Mouse (Mus musculus) kidney, postnatal 25 days (tissue): ENCODE measurements around the gene Polg2.
A peak's percentile ranks its signal among the peaks of the same experiment; 100 is the strongest.
"Not testable (repeated sequence)": the region's sequence is repeated elsewhere in the genome, so short reads cannot be mapped to it uniquely, and the experiment has no call there.

Experiments
- DNase-seq, 2 experiments: peaks; one replicate each; pipeline ENCODE4 v3.0.0; 2021; ENCODE audit warnings: mixed read lengths in 2 of 2

Gene Polg2

DNA sequence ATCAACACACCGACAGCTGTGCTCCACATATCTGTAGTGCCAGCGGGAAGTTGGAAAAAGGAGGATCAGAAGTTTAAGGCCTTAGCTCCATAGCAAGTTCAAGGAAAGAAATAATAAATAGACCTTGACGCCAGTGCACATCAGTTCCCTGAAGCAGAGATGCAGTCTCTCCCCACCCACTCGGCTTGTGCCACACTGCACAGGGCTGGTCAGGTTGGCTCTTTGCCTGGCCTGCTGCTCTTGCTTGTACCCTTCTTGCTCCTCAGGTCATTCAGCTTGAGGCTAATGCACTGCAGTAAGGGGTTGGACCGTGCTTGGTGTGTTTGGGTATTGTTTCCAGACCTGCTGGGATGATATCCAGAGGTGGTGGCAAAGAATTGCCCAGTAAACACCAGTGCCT lies 18.8 kb downstream of the Polg2 start:
- no peak for DNase-seq

DNA sequence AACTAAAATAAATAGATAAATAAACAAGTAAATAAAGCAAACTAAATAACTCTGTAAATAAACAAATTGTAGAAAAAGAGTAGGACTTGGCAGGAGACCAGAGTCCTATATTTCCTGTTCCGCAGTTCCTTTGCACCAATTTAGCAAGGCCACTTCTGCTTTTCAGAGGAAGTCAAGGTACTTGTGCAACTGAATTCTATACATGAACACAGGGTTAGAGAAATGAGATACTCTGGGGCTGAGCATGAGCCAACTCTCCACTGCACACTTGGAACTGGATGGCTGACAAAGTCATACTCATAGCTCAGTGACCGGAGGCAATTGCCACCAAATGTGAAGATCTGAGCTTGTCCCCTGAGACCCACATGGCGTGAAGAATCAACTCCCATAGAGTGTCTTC lies 20.3 kb downstream of the Polg2 start:
- DNase-seq: no peak

DNA sequence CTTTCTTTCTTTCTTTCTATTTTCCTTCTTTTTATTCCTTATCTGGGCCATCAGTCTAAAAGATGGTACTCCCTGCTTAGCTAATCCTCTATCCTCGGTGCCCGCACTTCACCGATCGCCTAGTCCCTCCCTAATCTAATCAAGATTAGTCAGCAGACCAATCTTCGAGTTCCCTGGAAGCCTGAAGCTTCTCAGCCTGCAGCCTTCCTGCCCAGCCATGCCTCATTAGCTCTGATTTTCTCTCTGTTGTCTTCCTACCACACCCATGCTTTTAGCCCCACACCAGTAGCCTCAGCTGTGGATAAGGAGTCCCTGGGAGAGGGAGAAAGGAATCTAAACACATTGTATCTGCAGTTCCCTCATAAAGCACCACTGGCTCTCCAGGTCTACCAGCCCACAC lies 23.8 kb downstream of the Polg2 start:
- no peak for DNase-seq

DNA sequence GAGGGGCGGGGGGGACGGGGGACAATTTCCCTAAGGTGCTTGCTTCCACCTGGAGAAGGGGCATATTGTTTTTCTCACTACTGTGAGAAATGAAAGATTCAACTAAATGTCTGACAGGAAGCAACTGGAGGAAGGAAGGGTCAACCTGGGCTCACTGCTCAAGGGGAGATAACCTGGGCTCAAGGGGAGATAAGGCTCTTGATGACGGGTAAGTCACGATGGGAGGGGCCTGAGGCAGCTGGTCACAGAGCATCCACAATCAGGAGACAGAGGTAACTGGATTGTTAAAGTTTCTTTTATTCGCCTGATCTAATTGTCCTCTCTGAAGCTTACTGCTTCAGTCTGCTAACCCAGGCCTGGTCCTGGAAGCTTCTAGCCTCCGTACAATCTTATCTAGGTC lies 26.0 kb downstream of the Polg2 start:
- no peak for DNase-seq

DNA sequence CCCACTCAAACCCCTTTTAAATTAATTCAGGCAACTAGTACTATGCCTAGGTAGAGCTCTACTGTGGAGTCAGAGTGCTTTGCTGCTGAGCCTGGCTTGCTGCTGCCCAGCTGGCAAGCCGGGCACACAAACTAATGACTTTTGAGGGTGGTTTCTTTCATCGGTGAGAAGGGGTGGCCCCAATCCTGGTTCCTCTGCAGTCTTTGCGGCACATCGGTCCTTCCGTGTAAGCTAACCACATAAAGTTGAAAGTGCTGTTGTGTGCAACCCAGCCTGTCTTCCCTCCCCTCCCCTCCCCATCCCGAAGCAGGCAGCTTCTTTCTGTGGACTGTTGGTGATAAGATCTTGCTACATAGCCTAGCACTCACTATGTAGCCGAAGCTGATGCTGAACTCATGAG lies 27.2 kb downstream of the Polg2 start:
- no peak for DNase-seq

DNA sequence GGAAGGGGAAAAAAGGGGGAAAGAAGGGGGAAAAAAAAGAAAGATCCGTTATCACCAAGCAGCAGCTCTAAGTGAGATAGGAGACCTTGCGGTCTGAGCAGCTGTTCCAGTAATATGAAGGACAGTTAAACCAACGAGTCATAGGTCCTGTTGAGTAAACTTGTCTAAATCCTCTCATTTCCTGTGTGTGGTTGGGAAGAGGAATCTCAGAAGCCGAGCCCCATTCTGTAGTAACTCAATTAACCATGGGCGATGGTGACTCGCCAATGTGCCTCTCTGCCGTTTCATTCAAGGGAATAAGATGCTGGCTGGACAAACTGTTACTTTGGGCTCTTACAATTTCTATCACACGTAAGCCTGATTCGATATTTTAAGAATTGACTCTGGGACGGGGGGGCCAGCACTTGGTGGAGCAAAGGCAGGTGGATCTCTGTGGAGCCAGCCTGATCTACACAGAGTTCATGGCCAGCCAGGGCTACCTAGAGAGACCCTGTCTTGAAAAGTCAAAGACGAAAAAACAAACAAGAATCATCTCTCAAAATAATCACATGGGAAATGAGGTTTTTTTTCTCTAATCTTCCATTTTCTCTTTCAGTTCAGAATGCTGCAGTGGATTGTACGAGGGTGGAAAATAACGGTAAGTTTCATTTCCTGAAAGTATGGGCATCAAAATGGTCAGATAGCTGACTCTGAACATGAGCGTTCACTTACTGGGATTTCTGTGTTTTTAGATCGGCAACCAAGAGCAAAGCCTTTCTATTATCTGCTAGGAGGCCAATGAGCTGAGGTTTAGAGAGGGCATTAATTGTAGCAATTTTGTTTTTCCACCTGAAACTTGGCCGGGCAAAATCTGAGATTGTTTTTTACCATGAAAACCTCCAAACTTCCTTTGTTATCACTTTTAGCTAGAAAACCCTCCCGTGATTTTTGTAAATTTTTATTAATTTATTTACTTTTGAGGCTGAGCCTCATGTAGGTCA lies 28.0 kb downstream of the Polg2 start, which contains the start of gene Milr1:
Gene Milr1, plus strand, starts transcription at position 188 of the 980 bp plus-strand sequence.
- no peak for DNase-seq

DNA sequence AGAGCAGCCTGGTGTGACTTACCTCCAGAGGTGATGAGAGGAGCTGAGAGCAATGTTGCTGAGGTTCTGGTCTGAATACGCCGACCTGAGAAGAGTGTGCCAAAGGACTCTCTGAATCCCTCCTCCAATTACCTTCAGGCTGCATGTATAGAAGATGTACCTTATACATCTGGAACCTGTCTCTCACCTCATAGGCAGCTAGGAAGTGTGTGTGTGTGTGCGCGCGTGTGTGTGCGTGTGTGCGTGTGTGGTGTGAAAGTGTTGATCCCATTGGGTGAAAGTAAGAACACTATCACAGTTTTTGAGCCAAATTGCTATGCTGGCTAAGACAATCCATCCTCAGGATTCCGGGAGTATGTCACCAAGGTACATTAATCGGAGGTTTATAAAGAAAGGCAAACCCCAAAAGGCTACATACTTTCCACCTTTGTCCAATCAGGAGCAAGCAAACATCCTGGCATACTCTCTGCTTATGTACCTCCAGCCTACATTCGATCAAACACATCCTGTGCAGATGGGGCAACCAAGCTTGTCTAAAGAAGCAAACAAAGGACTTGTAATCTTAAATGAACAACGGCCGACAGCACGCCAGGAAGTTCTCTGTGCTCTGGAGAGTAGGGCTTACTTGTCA lies 29.1 kb downstream of the Polg2 start, which contains the start of gene Pecam1:
Gene Pecam1, minus strand, starts transcription at position 508 of the 631 bp plus-strand sequence.
- DNase-seq: no peak

DNA sequence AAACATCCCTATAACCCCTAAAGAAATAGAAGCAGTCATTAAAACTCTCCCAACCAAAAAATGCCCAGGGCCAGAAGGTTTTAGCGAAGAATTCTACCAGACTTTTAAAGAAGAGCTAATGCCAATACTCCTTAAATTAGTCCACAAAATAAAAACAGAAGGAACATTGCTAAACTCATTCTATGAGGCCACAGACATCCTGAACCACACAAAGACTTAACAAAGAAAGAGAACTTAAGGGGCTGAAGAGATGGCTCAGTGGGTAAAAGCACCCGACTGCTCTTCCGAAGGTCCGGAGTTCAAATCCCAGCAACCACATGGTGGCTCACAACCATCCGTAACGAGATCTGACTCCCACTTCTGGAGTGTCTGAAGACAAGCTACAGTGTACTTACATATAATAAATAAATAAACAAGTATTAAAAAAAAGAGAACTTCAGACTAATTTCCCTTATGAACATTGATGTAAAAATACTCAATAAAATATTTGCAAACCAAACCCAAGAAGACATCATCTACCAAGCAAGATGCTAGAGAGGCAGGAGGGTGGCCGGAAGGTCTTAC lies 29.7 kb downstream of the Polg2 start:
- not testable (repeated sequence) for DNase-seq

DNA sequence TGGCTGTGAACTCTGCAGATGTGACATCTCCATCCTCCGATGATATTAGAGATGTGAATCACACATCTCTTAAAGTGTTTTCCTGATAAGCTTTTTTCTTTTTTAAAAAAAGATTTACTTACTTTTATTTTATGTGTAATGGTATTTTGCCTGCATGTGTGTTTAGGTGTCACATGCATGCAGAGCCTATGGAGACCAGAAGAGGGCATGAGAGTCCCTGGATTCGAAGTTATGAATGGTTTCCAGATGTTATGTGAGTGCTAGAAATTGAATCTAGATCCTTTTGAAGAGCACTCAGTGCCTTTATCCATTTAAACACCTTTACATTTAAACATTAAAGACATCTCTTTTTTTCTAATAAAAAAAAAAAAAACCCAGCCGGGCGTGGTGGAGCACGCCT lies 34.4 kb downstream of the Polg2 start:
- DNase-seq: no peak

DNA sequence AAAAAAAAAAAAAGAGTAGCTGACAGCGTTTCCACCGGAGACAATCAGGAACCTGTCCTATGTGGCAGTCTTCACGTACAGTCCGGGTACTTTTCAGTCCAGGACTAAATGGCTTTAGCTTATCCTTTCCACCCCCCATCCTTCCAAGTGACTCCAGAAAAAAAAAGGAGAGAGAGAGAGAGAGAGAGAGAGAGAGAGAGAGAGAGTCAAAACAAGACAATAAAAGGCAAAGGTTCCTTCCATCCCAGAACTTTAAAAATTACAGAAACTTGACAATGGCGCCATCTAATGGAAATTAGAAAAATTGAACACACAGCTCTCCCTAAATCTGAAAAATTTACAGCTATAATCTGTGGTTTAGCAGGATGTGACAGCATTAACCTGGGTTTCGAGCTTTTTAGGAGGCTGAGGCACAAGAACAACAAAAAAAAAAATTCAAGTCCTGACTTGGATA lies 36.9 kb downstream of the Polg2 start:
- DNase-seq: no peak

DNA sequence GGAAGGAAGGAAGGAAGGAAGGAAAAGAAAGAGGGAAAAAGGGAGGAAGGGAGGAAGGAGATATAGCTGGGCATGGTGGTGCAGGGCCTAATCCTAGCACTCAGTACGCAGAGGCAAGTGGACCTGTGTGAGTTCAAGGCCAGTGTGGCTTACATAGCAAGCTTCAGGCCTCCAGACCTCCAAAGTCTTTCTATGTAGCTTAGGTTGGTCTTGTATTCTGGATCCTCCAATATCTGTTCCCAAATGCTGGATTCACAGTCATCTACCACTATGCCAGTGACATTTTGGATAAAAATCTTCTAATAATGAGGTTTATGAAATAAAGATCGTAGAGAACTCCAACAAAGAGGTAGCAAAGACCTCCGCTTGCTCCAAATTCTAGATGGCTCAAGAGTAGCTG lies 37.5 kb downstream of the Polg2 start:
- DNase-seq: no peak

DNA sequence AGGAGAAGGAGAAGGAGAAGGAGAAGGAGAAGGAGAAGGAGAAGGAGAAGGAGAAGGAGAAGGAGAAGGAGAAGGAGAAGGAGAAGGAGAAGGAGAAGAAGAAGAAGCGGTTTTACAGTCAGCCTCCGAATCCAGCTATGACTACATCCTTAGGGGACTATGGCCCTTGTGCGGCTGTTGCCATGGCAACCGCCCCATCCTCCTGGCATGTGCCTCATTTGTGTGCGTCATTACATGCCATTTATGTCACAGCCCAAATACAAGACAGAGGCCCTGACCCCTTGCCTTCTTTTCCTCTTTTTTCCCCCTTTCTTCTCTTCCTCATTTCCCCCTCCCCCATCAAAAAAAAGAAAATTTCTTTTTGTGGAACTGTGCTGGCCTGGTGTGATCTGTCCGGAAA lies 38.1 kb downstream of the Polg2 start:
- no peak for DNase-seq

DNA sequence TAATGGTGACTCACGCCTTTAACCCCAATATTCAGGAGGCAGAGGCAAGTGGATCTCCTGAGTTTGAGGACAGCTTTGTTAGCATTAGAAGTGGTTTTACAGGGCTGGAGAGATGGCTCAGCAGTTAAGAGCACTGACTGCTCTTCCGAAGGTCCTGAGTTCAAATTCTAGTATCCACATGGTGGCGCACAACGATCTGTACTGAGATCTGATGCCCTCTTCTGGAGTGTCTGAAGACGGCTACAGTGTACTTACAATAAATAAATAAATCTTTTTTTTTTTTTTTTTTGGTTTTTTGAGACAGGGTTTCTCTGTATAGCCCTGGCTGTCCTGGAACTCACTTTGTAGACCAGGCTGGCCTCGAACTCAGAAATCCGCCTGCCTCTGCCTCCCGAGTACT lies 38.6 kb downstream of the Polg2 start:
- not testable (repeated sequence) for DNase-seq

DNA sequence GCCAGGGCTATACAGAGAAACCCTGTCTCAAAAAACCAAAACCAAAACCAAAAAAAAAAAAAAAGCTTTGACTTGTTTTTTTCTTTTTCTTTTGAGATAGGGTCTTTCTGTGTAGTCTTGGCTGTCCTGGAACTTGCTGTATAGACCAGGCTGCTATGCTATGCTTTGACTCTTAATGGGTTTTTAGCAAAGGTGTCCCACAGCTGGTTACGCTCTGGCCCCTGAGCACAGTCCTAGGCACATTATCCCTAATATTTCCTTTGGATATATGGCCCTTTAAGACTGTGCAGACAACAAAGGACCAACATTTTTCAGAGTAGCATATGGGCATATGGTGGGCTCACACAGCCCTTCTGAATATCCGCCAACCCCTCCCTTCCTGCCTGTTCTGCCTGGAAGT lies 40.2 kb downstream of the Polg2 start:
- DNase-seq: no peak

DNA sequence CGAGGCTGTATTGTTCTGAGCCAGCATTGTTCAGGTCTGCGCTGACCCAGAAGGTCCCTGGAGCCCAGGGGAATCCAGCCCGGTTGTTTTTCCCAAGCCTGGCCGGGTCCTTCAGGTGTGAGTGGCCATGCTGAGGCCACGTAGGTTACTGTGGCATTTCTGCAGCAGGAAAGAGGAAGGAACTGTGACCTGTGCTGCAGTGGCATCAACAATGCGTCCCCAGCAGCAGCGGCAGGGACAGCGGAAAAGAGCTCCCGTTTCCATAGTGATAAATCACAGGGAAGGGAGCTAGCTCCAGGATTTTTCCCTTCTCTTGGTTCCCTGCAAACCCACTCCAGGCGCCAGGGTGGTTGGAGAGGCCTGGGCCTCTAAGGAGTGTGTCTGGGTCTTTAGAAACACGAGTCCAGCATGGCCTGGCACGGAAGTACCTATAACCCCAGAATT lies 42.1 kb downstream of the Polg2 start:
- DNase-seq: peak; percentile 51 to 80

DNA sequence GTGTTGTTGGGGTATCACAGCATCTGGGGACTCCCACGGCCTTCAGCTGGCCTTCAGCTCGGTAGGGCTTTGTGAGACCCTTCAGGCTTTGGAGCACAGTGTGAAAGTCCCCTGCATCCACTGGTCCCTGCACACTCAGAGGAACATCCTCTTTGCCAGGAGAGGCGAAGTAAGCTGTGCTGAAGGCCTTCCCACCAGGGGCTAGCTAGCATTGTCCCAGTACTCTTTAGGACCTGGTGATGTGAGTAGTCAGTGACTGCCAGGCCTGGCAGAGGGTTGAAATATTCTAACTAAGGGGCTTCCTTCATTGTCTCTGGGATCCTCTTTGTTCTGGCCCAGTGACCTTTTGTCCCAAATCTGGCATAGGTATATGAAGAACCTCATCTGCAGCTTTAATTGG lies 42.7 kb downstream of the Polg2 start:
- no peak for DNase-seq

DNA sequence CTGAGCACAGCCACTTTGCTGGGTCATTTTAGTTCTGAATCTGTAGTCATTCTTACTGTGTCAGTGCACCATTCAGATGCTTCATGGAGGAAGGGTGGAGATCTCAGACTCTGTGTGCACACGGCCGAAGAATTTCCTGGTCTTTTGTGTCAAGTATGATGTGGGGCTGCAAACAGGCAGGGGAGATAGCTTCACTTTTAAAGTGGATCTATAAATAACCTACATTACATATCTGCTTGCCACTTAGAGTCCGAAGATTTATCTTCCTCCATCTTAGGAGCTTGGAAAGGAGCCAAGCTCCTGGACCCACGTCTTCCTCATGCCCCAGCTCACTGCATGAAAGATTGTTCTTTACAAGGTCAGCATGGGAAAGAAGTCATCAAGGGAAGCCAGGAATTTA lies 48.6 kb downstream of the Polg2 start:
- DNase-seq: peak in 1 of 2 experiments; percentile 51

DNA sequence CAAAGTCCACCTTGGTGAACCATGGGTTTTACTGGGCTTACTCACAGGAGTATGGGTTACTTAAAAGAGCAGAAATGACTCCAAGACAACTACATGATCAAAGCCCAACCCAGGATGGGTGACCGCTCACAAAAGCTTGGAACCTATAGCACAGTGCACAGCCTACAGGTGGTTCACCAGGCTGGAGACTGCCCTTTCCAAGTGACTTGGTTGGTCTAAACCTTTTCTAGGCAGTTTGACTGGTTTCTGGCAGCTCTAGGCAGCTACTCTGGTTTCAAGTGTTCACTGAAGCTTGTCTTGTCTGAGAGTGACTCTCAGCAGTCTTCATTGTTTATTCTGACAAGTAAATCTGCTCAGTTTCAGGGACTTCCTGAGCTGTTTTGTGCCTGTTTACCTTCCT lies 49.7 kb downstream of the Polg2 start:
- no peak for DNase-seq

DNA sequence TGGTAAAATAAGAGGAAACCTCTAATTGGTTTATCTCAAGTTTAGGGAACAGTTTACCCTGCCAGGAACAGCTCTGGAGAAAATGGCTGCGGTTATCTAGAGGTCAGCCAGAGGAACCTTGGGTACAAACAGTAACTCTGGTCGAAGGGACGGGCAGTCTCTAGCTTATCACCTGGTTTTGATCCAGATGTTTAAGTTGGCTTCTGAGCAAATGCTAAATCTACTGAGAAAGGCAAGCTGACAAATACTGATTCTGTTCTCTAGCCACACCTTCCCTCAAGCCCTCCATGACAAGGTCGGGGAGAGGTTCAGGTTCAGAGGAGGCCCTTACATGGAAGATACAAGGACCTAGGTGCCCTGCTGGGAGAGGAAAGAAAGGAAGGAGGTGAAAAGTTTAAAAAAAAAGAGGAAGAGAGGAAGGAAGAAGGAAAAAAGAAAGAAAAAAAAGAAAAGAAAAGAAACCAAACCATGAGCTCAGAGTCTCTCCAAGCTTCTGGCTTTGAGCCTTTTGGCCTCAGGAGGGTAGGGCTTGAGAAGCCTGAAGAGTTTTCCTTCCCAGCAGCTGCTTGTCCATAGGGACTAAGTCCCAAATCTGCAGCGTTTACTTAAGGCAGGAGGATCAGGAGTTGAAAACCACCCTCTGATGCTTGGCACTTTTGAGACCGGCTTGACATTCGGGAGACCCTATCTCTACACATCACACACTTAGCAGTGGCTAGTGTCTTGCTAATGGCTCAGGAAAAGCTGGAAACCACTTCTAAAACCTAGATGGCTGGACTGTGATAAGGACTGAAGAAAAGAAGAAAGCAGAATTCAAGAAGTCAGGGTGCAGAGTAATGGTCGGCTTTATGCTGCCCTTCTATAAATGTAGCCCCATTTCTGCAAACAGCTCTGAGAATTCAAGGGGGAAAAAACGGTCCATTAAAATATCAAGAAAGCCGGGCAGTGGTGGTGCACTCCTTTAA lies 50.7 kb downstream of the Polg2 start:
- DNase-seq: no peak

DNA sequence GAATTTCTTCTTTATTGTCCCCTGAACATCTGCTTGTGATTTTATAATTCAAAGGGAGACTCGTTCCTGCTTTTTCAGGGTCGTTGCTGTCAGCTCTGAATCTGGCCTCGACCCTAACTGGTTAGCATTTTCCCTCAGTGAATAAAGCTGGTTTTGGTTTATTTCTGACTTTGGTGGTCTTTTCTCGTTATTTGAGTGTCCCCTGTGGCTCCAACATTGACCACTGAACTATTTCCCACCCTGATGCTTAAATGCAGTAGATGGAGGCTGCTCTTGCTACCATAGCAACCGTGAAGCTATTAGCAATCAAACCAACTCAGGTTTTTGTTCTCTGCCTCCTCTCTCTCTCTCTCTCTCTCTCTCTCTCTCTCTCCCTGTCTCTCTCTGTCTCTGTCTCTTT lies 51.4 kb downstream of the Polg2 start:
- DNase-seq: no peak

DNA sequence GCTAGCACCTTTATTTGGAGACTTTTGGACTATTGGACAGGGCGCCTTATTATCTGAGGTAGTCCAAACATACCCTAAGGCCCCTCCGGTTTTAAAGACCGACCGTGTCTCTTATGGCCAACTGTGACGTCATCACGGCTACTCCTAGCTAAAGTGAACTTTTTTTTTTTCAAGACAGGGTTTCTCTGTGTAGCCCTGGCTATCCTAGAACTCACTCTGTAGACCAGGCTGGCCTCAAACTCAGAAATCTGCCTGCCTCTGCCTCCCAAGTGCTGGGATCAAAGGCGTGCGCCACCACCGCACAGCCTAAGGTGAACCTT lies 54.5 kb downstream of the Polg2 start:
- DNase-seq: not testable (repeated sequence)

DNA sequence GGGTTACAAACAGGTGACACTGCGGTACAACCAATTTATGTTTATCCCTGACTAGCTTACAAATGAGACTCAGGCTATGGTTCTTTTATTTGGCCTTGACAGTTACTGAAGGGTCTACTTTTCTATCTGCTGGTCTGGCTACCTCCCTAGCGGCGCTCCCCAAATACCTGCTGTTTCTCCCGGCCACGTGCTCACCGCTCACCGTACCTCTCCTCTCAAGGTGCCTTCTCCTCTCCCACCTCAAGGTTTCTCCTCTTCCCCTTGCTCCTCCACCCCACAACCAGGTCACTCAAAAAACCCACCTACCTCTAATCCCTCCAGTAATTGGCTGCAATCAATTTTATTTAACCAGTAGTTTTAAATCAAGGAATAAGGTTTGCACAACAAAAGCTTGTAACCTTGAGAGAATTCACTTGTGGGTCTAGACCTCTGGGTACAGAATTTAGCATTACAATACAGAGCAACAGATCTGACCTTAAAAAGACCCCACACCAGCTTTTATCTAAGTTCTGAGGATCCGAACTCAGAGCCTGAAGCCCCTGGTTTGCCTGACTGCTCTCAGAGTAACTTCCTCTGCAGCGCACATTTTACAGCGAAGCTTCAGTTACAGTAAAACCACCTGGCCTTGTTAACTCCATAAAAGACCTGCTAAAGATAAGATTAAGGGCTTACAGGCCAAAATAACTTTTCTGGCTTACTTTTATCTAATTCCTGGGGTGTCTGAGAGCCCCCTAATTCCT lies 55.0 kb downstream of the Polg2 start:
- DNase-seq: no peak
